Mouse (Mus musculus): ENCODE results near the gene Tbc1d13. TPM values are rescaled to one million over a fixed set of nuclear protein-coding genes. Genes with fewer than 3 reads are reported as not detected.

Tbc1d13 gene
- polyA plus RNA-seq, 1 experiment from 2014 or later: 11.0 TPM

- ATAC-seq (replicated peaks; ENCODE audit: insufficient number of reproducible peaks, low FRiP score, low TSS enrichment, low read depth) (no peak), DNase-seq (ENCODE audit: low spot score) (no peak)
- H3K4me3 ChIP-seq (ENCODE audit: low read depth, low read length): no peak overlapping the region
- 83% methylated on average over 12 of the region's 12 CpGs for WGBS
- no peaks in the 10 kb centered on the region for H3K36me3 ChIP-seq (replicated peaks; ENCODE audit: control insufficient read depth, insufficient read depth, low read depth, low read length)
- H3K27me3 ChIP-seq (ENCODE audit: control insufficient read depth, insufficient read depth, low read length): no peaks in the 10 kb centered on the region
- H3K27ac ChIP-seq (replicated peaks; ENCODE audit: low read depth, low read length): no peak overlapping the region
- no peaks in the 10 kb centered on the region for H3K4me1 ChIP-seq (ENCODE audit: control insufficient read depth, insufficient read depth, low read length)
- no peak overlapping the region for H3K4me2 ChIP-seq (ENCODE audit: low read depth, low read length)
- no peak overlapping the region for H3K9ac ChIP-seq (replicated peaks; ENCODE audit: low read length)
- H3K9me3 ChIP-seq (replicated peaks; ENCODE audit: control insufficient read depth, low read length): no peaks in the 10 kb centered on the region
These were observed 58.4 kb downstream of the Tbc1d13 start for GRCm38 (mm10) chr2:30191790-30192580.

GRCm38 (mm10) chr2:30194656-30195055 is 61.1 kb downstream of the Tbc1d13 start:
- Histone ChIP-seq H3K4me2 (ENCODE audit: low read depth, low read length) (no peak overlapping the region), H3K27ac (replicated peaks; ENCODE audit: low read depth, low read length) (no peak overlapping the region), H3K36me3 (replicated peaks; ENCODE audit: control insufficient read depth, insufficient read depth, low read depth, low read length) (no peaks in the 10 kb centered on the region), H3K27me3 (ENCODE audit: control insufficient read depth, insufficient read depth, low read length) (no peaks in the 10 kb centered on the region), H3K9me3 (replicated peaks; ENCODE audit: control insufficient read depth, low read length) (no peaks in the 10 kb centered on the region), H3K9ac (replicated peaks; ENCODE audit: low read length) (no peak overlapping the region), H3K4me3 (ENCODE audit: low read depth, low read length) (no peak overlapping the region), H3K4me1 (ENCODE audit: control insufficient read depth, insufficient read depth, low read length) (no peaks in the 10 kb centered on the region)
- ATAC-seq (replicated peaks; ENCODE audit: insufficient number of reproducible peaks, low FRiP score, low TSS enrichment, low read depth) (no peak), DNase-seq (ENCODE audit: low spot score) (no peak)
- WGBS: 87% methylated on average over 3 of the region's 3 CpGs

- H3K4me2 ChIP-seq (ENCODE audit: low read depth, low read length): no peak overlapping the region
- no peaks in the 10 kb centered on the region for H3K27me3 ChIP-seq (ENCODE audit: control insufficient read depth, insufficient read depth, low read length)
- H3K4me1 ChIP-seq (ENCODE audit: control insufficient read depth, insufficient read depth, low read length): no peaks in the 10 kb centered on the region
- DNase-seq (ENCODE audit: low spot score) (no peak), ATAC-seq (replicated peaks; ENCODE audit: insufficient number of reproducible peaks, low FRiP score, low TSS enrichment, low read depth) (no peak)
- H3K4me3 ChIP-seq (ENCODE audit: low read depth, low read length): no peak overlapping the region
- H3K9ac ChIP-seq (replicated peaks; ENCODE audit: low read length): no peak overlapping the region
- H3K36me3 ChIP-seq (replicated peaks; ENCODE audit: control insufficient read depth, insufficient read depth, low read depth, low read length): no peaks in the 10 kb centered on the region
- no peaks in the 10 kb centered on the region for H3K9me3 ChIP-seq (replicated peaks; ENCODE audit: control insufficient read depth, low read length)
- WGBS: 66% methylated on average over 4 of the region's 4 CpGs
- H3K27ac ChIP-seq (replicated peaks; ENCODE audit: low read depth, low read length): no peak overlapping the region
These were observed 64.5 kb downstream of the Tbc1d13 start for GRCm38 (mm10) chr2:30198021-30198420.

- DNase-seq (ENCODE audit: low spot score): no peak
- Histone ChIP-seq H3K27ac (replicated peaks; ENCODE audit: low read depth, low read length) (no peak overlapping the region), H3K9me3 (replicated peaks; ENCODE audit: control insufficient read depth, low read length) (no peaks in the 10 kb centered on the region), H3K4me2 (ENCODE audit: low read depth, low read length) (no peak overlapping the region), H3K9ac (replicated peaks; ENCODE audit: low read length) (no peak overlapping the region), H3K4me3 (ENCODE audit: low read depth, low read length) (no peak overlapping the region), H3K36me3 (replicated peaks; ENCODE audit: control insufficient read depth, insufficient read depth, low read depth, low read length) (no peaks in the 10 kb centered on the region), H3K4me1 (ENCODE audit: control insufficient read depth, insufficient read depth, low read length) (peaks cover 3% of the 10 kb centered on the region; the same call in 1 of the 2 replicates), H3K27me3 (ENCODE audit: control insufficient read depth, insufficient read depth, low read length) (no peaks in the 10 kb centered on the region)
- 62% methylated on average over 1 of the region's 1 CpGs for WGBS
- no peak for ATAC-seq (replicated peaks; ENCODE audit: insufficient number of reproducible peaks, low FRiP score, low TSS enrichment, low read depth)
These were observed 66.4 kb downstream of the Tbc1d13 start for GRCm38 (mm10) chr2:30199984-30200383.

GRCm38 (mm10) chr2:30200388-30200925 is 66.9 kb downstream of the Tbc1d13 start:
- no peak for DNase-seq (ENCODE audit: low spot score)
- H3K4me1 ChIP-seq (ENCODE audit: control insufficient read depth, insufficient read depth, low read length): peaks cover 3% of the 10 kb centered on the region; the same call in 1 of the 2 replicates
- H3K27ac ChIP-seq (replicated peaks; ENCODE audit: low read depth, low read length): no peak overlapping the region
- no peaks in the 10 kb centered on the region for H3K36me3 ChIP-seq (replicated peaks; ENCODE audit: control insufficient read depth, insufficient read depth, low read depth, low read length)
- no peaks in the 10 kb centered on the region for H3K9me3 ChIP-seq (replicated peaks; ENCODE audit: control insufficient read depth, low read length)
- no peak overlapping the region for H3K4me2 ChIP-seq (ENCODE audit: low read depth, low read length)
- no peak overlapping the region for H3K9ac ChIP-seq (replicated peaks; ENCODE audit: low read length)
- no peak for ATAC-seq (replicated peaks; ENCODE audit: insufficient number of reproducible peaks, low FRiP score, low TSS enrichment, low read depth)
- no peak overlapping the region for H3K4me3 ChIP-seq (ENCODE audit: low read depth, low read length)
- WGBS: 89% methylated on average over 5 of the region's 5 CpGs
- no peaks in the 10 kb centered on the region for H3K27me3 ChIP-seq (ENCODE audit: control insufficient read depth, insufficient read depth, low read length)

Other genes with a start within 250 kb of the Tbc1d13 start
- gene Odf2, start 244.5 kb upstream of the Tbc1d13 start, polyA plus RNA-seq (2014; fragmentation: Nextera tagmentation; extraction: Ambion mirVana): 66.4 and 69.8 TPM in 2 replicates
- gene Gle1, start 198.3 kb upstream of the Tbc1d13 start, polyA plus RNA-seq (2014; fragmentation: Nextera tagmentation; extraction: Ambion mirVana): 56.8 and 57.7 TPM in 2 replicates
- 104 and 108 TPM in 2 replicates for gene Sptan1, start 168.2 kb upstream of the Tbc1d13 start, polyA plus RNA-seq (2014; fragmentation: Nextera tagmentation; extraction: Ambion mirVana)
- gene Wdr34, start 84.9 kb upstream of the Tbc1d13 start, polyA plus RNA-seq (2014; fragmentation: Nextera tagmentation; extraction: Ambion mirVana): 29.7 and 29.8 TPM in 2 replicates
- 705 and 768 TPM in 2 replicates for gene Set, start 76.4 kb upstream of the Tbc1d13 start, polyA plus RNA-seq (2014; fragmentation: Nextera tagmentation; extraction: Ambion mirVana)
- 7.8 and 8.8 TPM in 2 replicates for gene Pkn3, start 56.1 kb upstream of the Tbc1d13 start, polyA plus RNA-seq (2014; fragmentation: Nextera tagmentation; extraction: Ambion mirVana)
- 30.9 and 31.6 TPM in 2 replicates for gene Zdhhc12, start 40.1 kb upstream of the Tbc1d13 start, polyA plus RNA-seq (2014; fragmentation: Nextera tagmentation; extraction: Ambion mirVana)
- 5.2 and 5.3 TPM in 2 replicates for gene Zer1, start 9.2 kb upstream of the Tbc1d13 start, polyA plus RNA-seq (2014; fragmentation: Nextera tagmentation; extraction: Ambion mirVana)
- gene Endog, start 37.7 kb downstream of the Tbc1d13 start, polyA plus RNA-seq (2014; fragmentation: Nextera tagmentation; extraction: Ambion mirVana): 14.4 and 16.9 TPM in 2 replicates
- 75.4 and 82.5 TPM in 2 replicates for gene Spout1, start 44.7 kb downstream of the Tbc1d13 start, polyA plus RNA-seq (2014; fragmentation: Nextera tagmentation; extraction: Ambion mirVana)
- 6.7 and 8.1 TPM in 2 replicates for gene Kyat1, start 72.1 kb downstream of the Tbc1d13 start, polyA plus RNA-seq (2014; fragmentation: Nextera tagmentation; extraction: Ambion mirVana)
- 50.3 and 50.5 TPM in 2 replicates for gene Lrrc8a, start 104.0 kb downstream of the Tbc1d13 start, polyA plus RNA-seq (2014; fragmentation: Nextera tagmentation; extraction: Ambion mirVana)
- gene Gm28035, start 106.8 kb downstream of the Tbc1d13 start, polyA plus RNA-seq (2014; fragmentation: Nextera tagmentation; extraction: Ambion mirVana): 0.13 TPM in 1 of 2 replicates, not detected in the other
- 2.3 and 4.5 TPM in 2 replicates for gene Phyhd1, start 132.5 kb downstream of the Tbc1d13 start, polyA plus RNA-seq (2014; fragmentation: Nextera tagmentation; extraction: Ambion mirVana)
- not detected in 2 replicates for gene Gm28038, start 147.3 kb downstream of the Tbc1d13 start, polyA plus RNA-seq (2014; fragmentation: Nextera tagmentation; extraction: Ambion mirVana)
- 21.5 and 26.5 TPM in 2 replicates for gene Dolk, start 152.6 kb downstream of the Tbc1d13 start, polyA plus RNA-seq (2014; fragmentation: Nextera tagmentation; extraction: Ambion mirVana)
- gene Nup188, start 152.7 kb downstream of the Tbc1d13 start, polyA plus RNA-seq (2014; fragmentation: Nextera tagmentation; extraction: Ambion mirVana): 54.0 and 58.9 TPM in 2 replicates
- gene Sh3glb2, start 225.6 kb downstream of the Tbc1d13 start, polyA plus RNA-seq (2014; fragmentation: Nextera tagmentation; extraction: Ambion mirVana): 41.6 and 50.0 TPM in 2 replicates
- gene Miga2, start 230.5 kb downstream of the Tbc1d13 start, polyA plus RNA-seq (2014; fragmentation: Nextera tagmentation; extraction: Ambion mirVana): 15.6 and 18.0 TPM in 2 replicates